Mouse (Mus musculus) embryonic facial prominence, embryonic 13.5 days (tissue): ENCODE measurements around the gene Ntpcr. TPM values are rescaled to one million over a fixed set of nuclear protein-coding genes. Genes with fewer than 3 reads are reported as not detected.

Experiments
- ATAC-seq: fragments of 200-750 bp; cut with Nextera tagmentation; 2 replicates; pipeline ENCODE4 v1.8.0; 2017; ENCODE audit warnings: low read depth; ENCODE audit not compliant: insufficient number of reproducible peaks, insufficient read depth, low FRiP score, low TSS enrichment
- H3K27ac ChIP-seq: fragments of 300-500 bp; sonication (generic); 2 replicates; pipeline ENCODE4 v1.5.1; 2015; ENCODE audit warnings: moderate library complexity, mild to moderate bottlenecking, inconsistent platforms
- H3K27me3 ChIP-seq: fragments of 300-500 bp; sonication (generic); 2 replicates; pipeline ENCODE4 v1.6.1; 2015; ENCODE audit warnings: mild to moderate bottlenecking, inconsistent platforms
- H3K36me3 ChIP-seq: fragments of 300-500 bp; sonication (generic); 2 replicates; pipeline ENCODE4 v1.6.1; 2015; ENCODE audit warnings: mild to moderate bottlenecking, inconsistent platforms
- H3K4me1 ChIP-seq: fragments of 300-500 bp; sonication (generic); 2 replicates; pipeline ENCODE4 v1.6.1; 2015; ENCODE audit warnings: inconsistent platforms
- H3K4me2 ChIP-seq: fragments of 300-500 bp; sonication (generic); 2 replicates; pipeline ENCODE4 v1.6.1; 2015; ENCODE audit warnings: moderate library complexity, mild to moderate bottlenecking, inconsistent platforms
- H3K4me3 ChIP-seq: fragments of 300-500 bp; sonication (generic); 2 replicates; pipeline ENCODE4 v1.5.1; 2015; ENCODE audit warnings: mild to moderate bottlenecking, inconsistent platforms
- H3K9ac ChIP-seq: fragments of 300-500 bp; sonication (generic); 2 replicates; pipeline ENCODE4 v1.6.1; 2015; ENCODE audit warnings: mild to moderate bottlenecking, inconsistent platforms
- H3K9me3 ChIP-seq: fragments of 300-500 bp; sonication (generic); 2 replicates; pipeline ENCODE4 v1.6.1; 2016; ENCODE audit warnings: inconsistent platforms
- WGBS: fragments of 180-500 bp; shearing (Covaris S2); methylation state at CpG from one replicate; pipeline ENCODE4 v1.1.7; 2015; ENCODE audit warnings: mixed read lengths; 5-methylcytosine and 5-hydroxymethylcytosine counted together
- polyA plus RNA-seq: library from polyadenylated mRNA; unstranded; fragments of >200 nt; fragmentation: Nextera tagmentation; extraction: Ambion mirVana; gene quantifications from 2 replicates; pipeline ENCODE4 v1.2.1, GENCODE M21; 2015

Gene Ntpcr
- polyA plus RNA-seq, 1 experiment from 2014 or later: 33.6 TPM

DNA sequence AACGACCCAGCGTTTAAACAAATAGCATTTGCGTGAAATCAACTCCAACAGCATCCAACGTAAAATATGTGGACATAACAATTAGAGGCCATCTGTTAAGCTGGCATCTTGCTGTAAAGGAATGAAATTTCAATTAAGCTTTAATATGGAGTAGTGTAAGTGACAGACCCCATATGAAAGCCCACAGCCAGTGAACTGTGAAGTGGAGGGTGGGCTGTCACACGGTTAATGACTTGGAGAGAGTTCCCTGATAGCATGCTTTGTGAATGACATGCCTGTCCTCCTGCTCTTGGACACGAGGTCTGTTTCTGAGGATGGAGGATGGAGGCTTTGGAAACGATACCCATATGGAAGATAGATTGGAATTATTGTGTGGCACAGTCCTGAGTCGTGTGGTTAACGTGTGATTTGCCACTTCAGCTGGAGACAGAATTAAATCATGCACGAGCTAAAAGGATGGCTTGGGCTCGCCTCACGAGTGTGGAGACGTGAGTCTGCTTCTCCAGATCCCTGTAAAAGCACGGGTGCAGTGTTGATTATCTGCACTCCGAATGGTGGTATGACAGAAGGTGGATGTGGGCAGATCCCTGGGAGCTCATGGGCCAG lies 26.8 kb upstream of the Ntpcr start:
- H3K4me3 ChIP-seq: no peak overlapping the region
- H3K4me2 ChIP-seq: no peak overlapping the region
- WGBS: 77% methylated on average over 15 of the region's 15 CpGs
- no peaks in the 10 kb centered on the region for H3K36me3 ChIP-seq
- H3K27ac ChIP-seq: no peak overlapping the region
- H3K9me3 ChIP-seq: no peaks in the 10 kb centered on the region
- H3K4me1 ChIP-seq: no peaks in the 10 kb centered on the region
- H3K27me3 ChIP-seq: no peaks in the 10 kb centered on the region
- no peak overlapping the region for H3K9ac ChIP-seq
- ATAC-seq: no peak

DNA sequence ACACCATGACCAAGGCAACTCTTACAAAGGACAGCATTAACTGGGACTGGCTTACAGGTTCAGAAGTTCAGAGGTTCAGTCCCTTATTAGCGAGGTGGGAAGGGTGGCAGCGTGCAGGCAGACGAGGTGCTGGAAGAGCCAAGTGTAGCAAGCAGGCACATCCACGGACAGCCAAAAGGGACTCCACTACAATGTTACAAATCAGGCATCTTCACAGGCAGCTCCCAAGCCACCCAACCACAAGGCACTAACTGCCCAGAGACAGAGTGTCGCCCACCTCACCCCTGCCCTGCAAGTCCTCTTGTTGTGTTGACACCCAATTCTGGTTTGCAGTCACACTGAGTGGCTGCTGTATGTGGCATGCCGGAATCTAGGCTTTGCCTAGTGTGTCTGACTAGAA lies 25.3 kb upstream of the Ntpcr start:
- WGBS: 90% methylated on average over 6 of the region's 6 CpGs
- H3K4me3 ChIP-seq: no peak overlapping the region
- H3K9me3 ChIP-seq: no peaks in the 10 kb centered on the region
- no peaks in the 10 kb centered on the region for H3K4me1 ChIP-seq
- no peaks in the 10 kb centered on the region for H3K36me3 ChIP-seq
- H3K4me2 ChIP-seq: no peak overlapping the region
- no peak overlapping the region for H3K27ac ChIP-seq
- no peak for ATAC-seq
- no peaks in the 10 kb centered on the region for H3K27me3 ChIP-seq
- no peak overlapping the region for H3K9ac ChIP-seq

DNA sequence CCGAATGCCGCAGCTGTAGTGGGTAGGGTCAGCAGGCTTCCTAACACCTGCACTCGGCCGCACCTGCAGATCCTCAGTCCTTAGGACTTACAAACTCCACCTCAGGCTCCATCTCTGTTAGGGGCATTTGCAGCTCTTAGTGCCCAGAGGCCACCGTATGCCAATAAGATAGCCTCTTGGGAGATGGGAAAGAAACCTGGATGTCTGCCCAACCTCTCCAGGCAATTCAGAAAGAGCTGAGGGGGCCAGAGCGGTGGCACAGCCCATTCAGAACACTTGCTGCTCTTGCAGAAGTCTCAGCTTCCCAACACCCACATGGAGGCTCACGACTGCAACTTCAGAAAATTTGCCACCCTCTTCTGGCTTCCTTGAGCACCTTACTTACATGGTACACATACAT lies 23.9 kb upstream of the Ntpcr start:
- no peak overlapping the region for H3K4me2 ChIP-seq
- WGBS: 81% methylated on average over 7 of the region's 7 CpGs
- no peak for ATAC-seq

DNA sequence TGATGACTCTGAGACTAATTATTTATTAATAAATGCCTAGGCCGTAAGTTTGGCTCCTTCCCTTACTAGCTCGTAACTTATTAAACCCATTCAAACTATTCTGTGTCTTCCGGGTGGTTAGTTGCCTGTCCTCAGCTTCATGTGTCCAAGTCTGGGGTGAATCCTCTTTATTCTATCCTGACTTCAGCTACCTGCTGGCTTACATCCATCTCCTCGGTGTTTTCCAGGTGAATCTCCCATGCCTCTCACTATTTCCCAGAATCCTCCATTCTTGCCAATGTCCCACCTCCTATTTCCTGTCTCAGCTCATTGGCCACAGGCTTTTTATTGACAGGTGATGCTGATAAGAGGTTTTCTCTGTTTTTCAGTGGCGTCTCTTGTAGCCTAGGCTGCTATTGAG lies 20.6 kb upstream of the Ntpcr start:
- H3K4me1 ChIP-seq: no peaks in the 10 kb centered on the region
- WGBS: 90% methylated on average over 5 of the region's 5 CpGs
- H3K9ac ChIP-seq: no peak overlapping the region
- H3K4me2 ChIP-seq: no peak overlapping the region
- H3K27ac ChIP-seq: no peak overlapping the region
- no peaks in the 10 kb centered on the region for H3K27me3 ChIP-seq
- no peaks in the 10 kb centered on the region for H3K9me3 ChIP-seq
- H3K36me3 ChIP-seq: no peaks in the 10 kb centered on the region
- no peak for ATAC-seq
- H3K4me3 ChIP-seq: no peak overlapping the region

More for the DNA sequence above, 23.9 kb upstream of the Ntpcr start:
- Histone ChIP-seq H3K27me3 (no peaks in the 10 kb centered on the region), H3K27ac (no peak overlapping the region), H3K9ac (no peak overlapping the region), H3K9me3 (no peaks in the 10 kb centered on the region), H3K36me3 (no peaks in the 10 kb centered on the region), H3K4me3 (no peak overlapping the region), H3K4me1 (no peaks in the 10 kb centered on the region)

DNA sequence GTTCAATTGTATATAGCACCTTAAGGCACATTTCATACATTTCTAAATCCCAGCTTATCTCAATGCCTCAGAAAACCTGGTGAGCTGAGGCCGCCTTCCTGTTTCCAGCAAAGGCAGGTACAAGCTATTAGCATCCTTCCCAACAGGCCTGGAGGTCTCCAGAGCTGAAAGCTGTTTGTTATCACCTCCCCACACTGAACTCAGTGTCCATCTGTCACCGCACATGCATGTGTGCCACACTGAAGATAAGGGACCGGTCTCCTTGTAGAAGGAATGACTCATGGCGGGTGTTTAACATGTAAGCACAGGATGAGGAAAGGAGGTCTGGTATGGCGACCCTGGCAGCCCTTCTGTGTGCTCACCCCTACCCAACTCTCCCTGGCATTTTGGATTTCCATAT lies 18.2 kb upstream of the Ntpcr start:
- Histone ChIP-seq H3K27ac (no peak overlapping the region), H3K27me3 (0 out of 2 replicates have a peak, but pooled peaks cover 3% of the 10 kb centered on the region), H3K4me1 (no peaks in the 10 kb centered on the region), H3K9me3 (no peaks in the 10 kb centered on the region), H3K36me3 (no peaks in the 10 kb centered on the region), H3K9ac (no peak overlapping the region), H3K4me2 (no peak overlapping the region), H3K4me3 (no peak overlapping the region)
- 80% methylated on average over 5 of the region's 5 CpGs for WGBS
- ATAC-seq: no peak

DNA sequence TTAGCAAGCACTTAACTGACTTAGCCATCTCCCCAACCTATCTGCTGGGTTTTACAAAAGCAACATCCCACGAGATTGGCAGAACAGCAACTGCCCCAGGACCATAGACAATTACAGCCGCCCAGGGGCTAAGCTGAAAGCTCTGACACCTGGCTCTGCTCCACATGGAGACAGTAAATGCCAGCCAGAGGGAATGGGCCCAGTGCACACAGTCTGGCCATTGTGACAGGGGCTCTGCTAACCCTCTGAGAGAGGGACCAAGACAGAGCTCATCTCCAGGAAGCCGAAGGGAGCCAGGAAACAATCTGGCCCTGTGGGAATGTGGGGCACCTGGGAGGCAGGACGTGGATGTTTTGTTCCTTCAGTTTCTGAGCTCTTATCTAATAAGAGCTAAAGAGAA lies 13.6 kb upstream of the Ntpcr start:
- no peak overlapping the region for H3K4me3 ChIP-seq
- 29% methylated on average over 4 of the region's 4 CpGs for WGBS
- H3K4me2 ChIP-seq: no peak overlapping the region
- no peaks in the 10 kb centered on the region for H3K4me1 ChIP-seq
- no peak overlapping the region for H3K27ac ChIP-seq
- 0 out of 2 replicates have a peak, but pooled peaks cover 3% of the 10 kb centered on the region for H3K27me3 ChIP-seq
- no peak for ATAC-seq
- no peaks in the 10 kb centered on the region for H3K36me3 ChIP-seq
- no peak overlapping the region for H3K9ac ChIP-seq
- H3K9me3 ChIP-seq: no peaks in the 10 kb centered on the region

DNA sequence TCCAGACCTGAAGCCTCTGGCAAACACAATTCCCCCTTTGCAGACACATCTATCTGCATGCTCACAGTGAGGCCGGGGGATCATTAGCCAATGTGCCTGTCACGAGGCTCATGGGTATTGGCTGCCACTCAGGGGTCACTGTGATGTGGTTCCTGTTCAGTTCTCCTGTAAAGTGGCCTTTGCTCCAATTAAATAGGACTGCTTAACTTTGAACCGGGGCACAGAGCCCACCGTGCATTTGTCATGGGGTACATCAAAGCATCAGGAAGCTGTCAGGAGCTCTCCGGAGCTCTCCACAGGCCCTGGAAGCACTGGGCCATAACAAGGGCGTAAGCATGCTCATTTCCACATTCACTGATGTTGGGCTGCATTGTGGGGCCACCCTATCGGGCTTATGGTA lies 13.2 kb upstream of the Ntpcr start:
- Histone ChIP-seq H3K9me3 (no peaks in the 10 kb centered on the region), H3K36me3 (no peaks in the 10 kb centered on the region), H3K27me3 (0 out of 2 replicates have a peak, but pooled peaks cover 3% of the 10 kb centered on the region), H3K27ac (no peak overlapping the region), H3K9ac (no peak overlapping the region), H3K4me3 (no peak overlapping the region), H3K4me2 (no peak overlapping the region), H3K4me1 (no peaks in the 10 kb centered on the region)
- WGBS: 36% methylated on average over 7 of the region's 7 CpGs
- ATAC-seq: no peak

DNA sequence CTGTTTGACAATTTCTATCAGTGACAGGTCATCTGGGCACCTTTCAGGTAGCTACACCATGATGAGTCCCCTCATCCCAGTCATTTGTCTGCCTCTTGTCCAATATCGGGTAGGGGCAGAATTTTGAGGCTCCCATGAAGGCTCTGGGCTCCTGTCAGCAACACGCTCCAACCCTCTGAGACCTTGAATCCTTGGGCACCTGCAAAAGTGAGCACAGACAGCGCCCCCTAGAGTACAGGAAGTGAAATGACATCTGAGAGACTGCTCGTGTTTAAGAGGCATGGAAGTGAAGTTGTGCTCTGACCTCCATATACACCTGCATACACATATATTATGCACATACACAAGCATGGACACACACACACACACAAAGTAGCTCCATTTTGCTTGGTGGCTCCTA lies 10.8 kb upstream of the Ntpcr start:
- ATAC-seq: no peak
- H3K4me2 ChIP-seq: no peak overlapping the region
- WGBS: 59% methylated on average over 4 of the region's 4 CpGs
- no peak overlapping the region for H3K4me3 ChIP-seq
- no peaks in the 10 kb centered on the region for H3K4me1 ChIP-seq
- H3K27me3 ChIP-seq: 0 out of 2 replicates have a peak, but pooled peaks cover 3% of the 10 kb centered on the region
- H3K9ac ChIP-seq: no peak overlapping the region
- H3K36me3 ChIP-seq: no peaks in the 10 kb centered on the region
- H3K27ac ChIP-seq: no peak overlapping the region
- H3K9me3 ChIP-seq: no peaks in the 10 kb centered on the region

DNA sequence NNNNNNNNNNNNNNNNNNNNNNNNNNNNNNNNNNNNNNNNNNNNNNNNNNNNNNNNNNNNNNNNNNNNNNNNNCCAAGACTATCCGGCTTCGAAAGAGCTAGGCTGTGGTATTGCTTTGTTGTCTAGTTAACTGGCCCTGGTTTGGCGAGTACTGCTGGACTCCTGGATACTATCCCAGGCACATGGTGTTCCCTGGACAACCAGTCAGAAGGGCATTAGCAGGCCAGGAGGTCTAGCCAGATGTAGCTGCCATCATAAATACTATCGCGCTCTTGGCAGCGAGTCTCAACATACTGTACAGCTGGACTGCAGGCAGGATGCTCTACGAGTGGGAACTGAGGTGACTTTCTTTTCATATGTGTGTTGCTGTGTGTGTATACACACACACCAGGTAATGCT lies 7.1 kb upstream of the Ntpcr start:
- no peak for ATAC-seq
- no peaks in the 10 kb centered on the region for H3K9me3 ChIP-seq
- H3K27me3 ChIP-seq: no peaks in the 10 kb centered on the region
- H3K9ac ChIP-seq: no peak overlapping the region
- WGBS: 87% methylated on average over 7 of the region's 7 CpGs
- no peak overlapping the region for H3K4me2 ChIP-seq
- no peaks in the 10 kb centered on the region for H3K36me3 ChIP-seq
- no peak overlapping the region for H3K4me3 ChIP-seq
- H3K4me1 ChIP-seq: peaks cover 4% of the 10 kb centered on the region; the same call in 1 of the 2 replicates
- no peak overlapping the region for H3K27ac ChIP-seq

DNA sequence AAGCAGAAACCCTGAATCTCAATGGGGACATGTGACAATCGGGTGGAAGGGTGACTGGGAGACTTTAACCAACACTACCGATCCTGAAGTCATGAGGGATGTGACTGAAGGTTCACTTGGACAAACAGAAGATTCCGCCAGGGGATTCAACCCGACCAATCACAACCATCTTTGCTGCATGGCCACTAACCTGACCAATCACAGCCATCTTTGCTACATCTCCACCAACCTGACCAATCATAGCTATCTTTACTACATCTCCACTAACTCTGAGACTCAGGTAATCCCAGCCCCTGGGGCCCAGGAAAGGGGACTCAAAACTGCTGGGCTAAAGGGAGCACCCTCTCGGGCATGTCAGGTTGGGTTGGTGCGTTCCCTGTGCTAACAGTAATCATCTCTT lies 6.3 kb upstream of the Ntpcr start:
- no peaks in the 10 kb centered on the region for H3K9me3 ChIP-seq
- H3K4me2 ChIP-seq: no peak overlapping the region
- H3K9ac ChIP-seq: no peak overlapping the region
- H3K36me3 ChIP-seq: no peaks in the 10 kb centered on the region
- no peak overlapping the region for H3K4me3 ChIP-seq
- H3K27ac ChIP-seq: no peak overlapping the region
- no peak for ATAC-seq
- H3K4me1 ChIP-seq: peaks cover 7% of the 10 kb centered on the region; the same call in 1 of the 2 replicates
- H3K27me3 ChIP-seq: no peaks in the 10 kb centered on the region
- WGBS: 91% methylated on average over 6 of the region's 6 CpGs

DNA sequence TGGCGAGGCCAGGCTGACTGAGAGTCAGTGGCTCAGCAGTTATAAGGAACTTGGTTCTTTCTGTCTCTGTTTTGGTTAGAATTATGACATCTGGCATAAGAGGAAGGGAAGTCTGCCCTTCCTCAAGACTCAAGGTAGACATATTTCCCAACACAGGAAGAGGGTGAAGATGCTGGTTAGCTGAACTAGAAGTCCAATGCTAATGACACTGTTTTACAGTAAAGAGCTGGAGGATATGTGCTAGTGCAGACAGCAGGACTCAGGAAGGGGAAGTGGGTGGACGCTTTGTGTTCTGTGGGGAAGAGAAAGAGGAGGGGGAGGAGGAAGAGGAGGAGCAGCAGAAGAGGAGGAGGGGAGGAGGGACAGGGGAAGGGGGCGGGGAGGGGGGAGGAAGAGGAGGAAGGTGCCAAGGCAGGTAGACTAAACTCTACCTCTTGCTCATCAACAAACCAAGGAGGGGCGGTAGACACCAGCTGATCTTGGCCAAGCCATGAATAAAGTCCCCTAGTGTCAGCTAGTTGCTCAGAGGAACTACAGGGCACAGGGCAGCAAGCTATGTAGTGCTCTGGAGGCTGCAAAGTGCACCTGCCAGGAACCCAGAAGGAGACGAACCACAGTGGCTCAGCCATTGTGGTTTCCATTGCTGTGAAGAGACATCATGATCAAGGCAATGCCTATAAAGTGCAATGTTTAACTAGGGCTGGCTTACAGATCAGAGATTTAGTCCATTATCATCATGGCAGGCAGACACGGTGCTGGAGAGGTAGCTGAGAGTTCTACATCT lies 4.5 kb upstream of the Ntpcr start:
- no peak for ATAC-seq
- Histone ChIP-seq H3K4me3 (no peak overlapping the region), H3K9me3 (no peaks in the 10 kb centered on the region), H3K9ac (no peak overlapping the region), H3K27me3 (no peaks in the 10 kb centered on the region), H3K27ac (no peak overlapping the region), H3K36me3 (no peaks in the 10 kb centered on the region), H3K4me1 (peaks cover 12% of the 10 kb centered on the region), H3K4me2 (no peak overlapping the region)
- WGBS: 73% methylated on average over 6 of the region's 6 CpGs

DNA sequence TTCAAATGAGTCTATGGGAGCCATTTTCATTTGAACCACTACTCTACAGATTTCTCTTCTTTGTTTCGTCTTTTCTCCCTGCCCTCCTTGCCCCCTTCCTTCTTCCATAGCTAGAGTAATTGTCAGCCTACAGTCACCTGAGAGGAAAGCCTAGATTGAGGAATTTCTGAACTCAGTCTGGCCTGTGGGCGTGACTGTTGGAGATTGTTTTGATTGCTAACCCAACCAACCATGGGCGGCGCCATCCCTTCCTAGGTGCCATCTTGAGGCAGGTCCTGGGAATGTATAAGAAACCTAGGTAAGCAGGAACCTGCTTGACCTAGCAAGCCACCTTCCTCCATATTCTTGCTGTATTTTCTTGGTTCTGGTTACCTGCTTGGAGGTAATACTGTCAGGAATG lies 3.6 kb upstream of the Ntpcr start:
- ATAC-seq: no peak
- Histone ChIP-seq H3K27me3 (no peaks in the 10 kb centered on the region), H3K4me2 (no peak overlapping the region), H3K27ac (no peak overlapping the region), H3K9ac (no peak overlapping the region), H3K36me3 (no peaks in the 10 kb centered on the region), H3K4me3 (no peak overlapping the region), H3K4me1 (peaks cover 21% of the 10 kb centered on the region), H3K9me3 (no peaks in the 10 kb centered on the region)
- 95% methylated on average over 4 of the region's 4 CpGs for WGBS
